Mouse (Mus musculus) thymus, postnatal 0 days (tissue): ENCODE results near the gene Caskin1. TPM values are rescaled to one million over a fixed set of nuclear protein-coding genes. Genes with fewer than 3 reads are reported as not detected.
A peak's percentile ranks its signal among the peaks of the same experiment; 100 is the strongest.

ENCODE experiments used
- DNase-seq: peaks from one replicate; pipeline ENCODE4 v3.0.0-alpha.2; 2015; ENCODE audit warnings: low spot score
- polyA plus RNA-seq: library from polyadenylated mRNA; unstranded; fragments of >200 nt; fragmentation: Nextera tagmentation; extraction: Ambion mirVana; gene quantifications from 2 replicates; pipeline ENCODE4 v1.2.1, GENCODE M21; 2015

Caskin1 gene
- polyA plus RNA-seq, 1 experiment from 2014 or later = 0.10 TPM

- no peak for DNase-seq
Measured at GRCm38 (mm10) chr17:24530361-24531050, 42.1 kb downstream of the Caskin1 start.

GRCm38 (mm10) chr17:24531064-24531463 lies 42.7 kb downstream of the Caskin1 start:
- no peak for DNase-seq

DNA sequence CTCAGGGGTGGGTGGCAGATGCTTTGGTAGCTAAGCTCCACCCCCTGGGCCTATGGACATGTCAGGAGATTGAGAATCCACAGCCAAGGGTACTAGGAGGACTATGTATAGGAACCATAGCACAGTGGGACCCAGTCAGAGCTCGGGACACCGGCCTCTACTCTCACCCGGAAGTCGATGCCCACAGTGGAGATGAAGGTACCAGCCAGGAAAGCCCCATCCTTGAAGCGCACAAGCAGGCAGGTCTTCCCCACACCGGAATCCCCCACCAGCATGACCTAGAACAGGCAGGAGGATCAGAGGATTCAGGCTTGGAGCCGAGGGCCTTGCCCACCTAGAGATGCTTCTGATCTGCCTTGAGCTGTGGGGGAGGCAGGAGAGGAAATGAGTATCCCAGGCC lies 43.6 kb downstream of the Caskin1 start:
- DNase-seq = no peak

DNA sequence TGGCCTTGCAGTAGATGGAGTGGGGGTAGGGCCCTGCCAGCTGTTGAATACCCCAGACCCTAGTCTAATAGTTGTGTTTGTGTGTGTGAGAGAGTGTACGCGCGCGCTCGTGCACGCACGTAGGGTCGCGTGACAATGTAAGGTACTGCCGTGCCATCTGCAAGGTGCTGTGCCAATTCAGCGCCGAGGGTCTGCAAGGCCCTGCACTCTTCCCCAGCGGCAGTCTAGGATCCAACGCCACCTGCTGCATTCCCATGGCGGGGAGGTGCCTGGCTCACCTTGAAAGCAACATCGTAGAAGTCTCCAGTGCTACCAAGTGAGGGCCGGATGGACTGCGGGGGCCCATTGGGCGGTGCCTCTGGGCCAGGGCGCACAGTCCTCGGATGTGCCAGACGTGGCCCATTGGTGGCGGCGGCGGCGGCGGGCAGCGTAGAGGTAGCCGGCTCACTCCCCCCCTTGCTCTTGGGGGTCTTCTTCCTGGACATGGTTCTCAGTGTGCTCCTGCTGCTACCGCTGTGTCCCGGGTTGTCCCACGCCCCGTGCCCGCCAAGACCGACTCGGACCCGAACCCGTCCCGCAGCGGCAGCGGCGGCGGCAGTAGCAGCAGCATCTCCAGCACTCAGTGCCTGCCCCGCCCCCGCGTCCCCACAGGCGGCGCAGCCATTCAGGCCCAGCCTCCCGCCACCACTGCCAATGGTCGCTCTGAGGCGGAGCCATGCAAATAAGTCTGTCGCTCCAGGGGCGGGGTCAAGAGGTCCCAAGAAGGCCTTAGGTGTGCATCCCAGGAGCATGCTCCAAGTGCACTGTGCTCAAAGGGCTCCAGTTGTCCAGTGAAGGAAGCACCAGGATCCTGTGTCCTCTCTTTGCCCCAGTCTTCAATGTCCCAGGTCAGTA lies 44.9 kb downstream of the Caskin1 start:
- DNase-seq = peak; percentile 84

DNA sequence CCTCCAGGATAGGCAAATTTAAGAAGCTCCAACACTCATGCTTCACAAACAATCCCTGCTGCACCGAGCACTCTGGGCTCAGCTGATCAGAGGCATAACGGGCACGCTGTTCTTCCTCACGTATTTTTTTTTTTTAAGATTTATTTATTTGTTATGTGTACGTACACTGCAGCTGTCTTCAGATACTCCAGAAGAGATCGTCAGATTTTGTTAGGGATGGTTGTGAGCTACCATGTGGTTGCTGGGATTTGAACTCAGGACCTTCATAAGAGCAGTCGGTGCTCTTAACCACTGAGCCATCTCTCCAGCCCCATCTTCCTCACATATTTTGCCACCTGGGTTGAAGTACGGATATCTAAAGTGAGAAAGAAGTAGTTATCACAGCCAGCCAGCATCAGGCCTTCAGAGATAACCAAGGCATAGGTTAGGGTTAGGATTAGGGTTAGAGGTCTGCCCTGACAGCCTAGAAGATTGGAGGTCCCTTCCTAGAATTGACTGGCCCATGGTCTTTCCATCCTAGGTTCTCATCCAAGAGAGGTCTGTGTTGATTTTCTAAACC lies 45.8 kb downstream of the Caskin1 start, which contains the start of gene Rab26:
Rab26 (minus strand) TSS at position 51 of the 559 bp plus-strand sequence.
- no peak for DNase-seq

- no peak for DNase-seq
Measured at GRCm38 (mm10) chr17:24535300-24535699, 46.9 kb downstream of the Caskin1 start.

DNA sequence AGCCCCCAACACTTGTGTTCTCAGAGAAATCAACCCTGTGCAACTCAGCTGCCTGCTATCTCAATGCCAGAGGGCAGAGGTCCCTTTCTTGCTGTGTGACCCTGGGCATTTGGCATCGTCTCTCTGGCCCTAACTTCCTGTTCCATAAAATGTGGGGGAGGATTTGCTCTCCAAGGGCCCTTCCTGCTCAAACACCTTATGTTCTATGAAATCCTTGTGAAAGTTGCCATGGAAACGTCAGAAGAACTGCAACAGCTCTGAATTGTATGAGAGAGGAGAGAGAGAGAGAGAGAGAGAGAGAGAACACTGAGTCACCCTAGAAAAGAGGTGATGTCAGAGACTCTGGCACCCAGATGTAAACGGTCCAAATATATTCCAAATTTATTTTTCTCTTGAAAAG lies 49.1 kb downstream of the Caskin1 start:
- no peak for DNase-seq

DNA sequence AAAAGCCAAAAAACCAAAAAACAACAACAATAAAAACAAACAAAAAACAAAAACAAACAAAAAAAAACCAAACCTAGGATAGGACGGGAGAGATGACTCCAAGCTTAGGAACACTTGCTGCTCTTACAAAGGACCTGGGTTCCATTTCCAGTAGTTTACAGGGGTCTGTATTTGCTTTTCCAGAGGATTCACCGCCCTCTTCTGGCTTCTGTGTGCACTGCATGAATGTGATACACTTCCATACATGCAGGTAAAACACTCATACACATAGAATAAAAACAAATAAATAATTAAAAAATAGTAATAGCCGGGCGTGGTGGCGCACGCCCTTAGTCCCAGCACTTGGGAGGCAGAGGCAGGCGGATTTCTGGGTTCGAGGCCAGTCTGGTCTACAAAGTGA lies 50.5 kb downstream of the Caskin1 start:
- peak; percentile 38 for DNase-seq

GRCm38 (mm10) chr17:24540375-24540774 lies 52.0 kb downstream of the Caskin1 start:
- peak; percentile 76 for DNase-seq

GRCm38 (mm10) chr17:24544613-24545012 lies 56.2 kb downstream of the Caskin1 start:
- DNase-seq = no peak

- no peak for DNase-seq
Measured at GRCm38 (mm10) chr17:24545247-24545646, 56.8 kb downstream of the Caskin1 start.

GRCm38 (mm10) chr17:24546234-24546633 lies 57.8 kb downstream of the Caskin1 start:
- DNase-seq = no peak

- DNase-seq = peak; percentile 51
Measured at GRCm38 (mm10) chr17:24548435-24548834, 60.0 kb downstream of the Caskin1 start.

GRCm38 (mm10) chr17:24548921-24549617 lies 60.7 kb downstream of the Caskin1 start:
- peak; percentile 60 for DNase-seq

GRCm38 (mm10) chr17:24549618-24550415 lies 61.4 kb downstream of the Caskin1 start, which contains the start of gene Pkd1:
TSS of gene Pkd1 (plus strand) at chr17:24549834.
- DNase-seq = peak; percentile 100

DNA sequence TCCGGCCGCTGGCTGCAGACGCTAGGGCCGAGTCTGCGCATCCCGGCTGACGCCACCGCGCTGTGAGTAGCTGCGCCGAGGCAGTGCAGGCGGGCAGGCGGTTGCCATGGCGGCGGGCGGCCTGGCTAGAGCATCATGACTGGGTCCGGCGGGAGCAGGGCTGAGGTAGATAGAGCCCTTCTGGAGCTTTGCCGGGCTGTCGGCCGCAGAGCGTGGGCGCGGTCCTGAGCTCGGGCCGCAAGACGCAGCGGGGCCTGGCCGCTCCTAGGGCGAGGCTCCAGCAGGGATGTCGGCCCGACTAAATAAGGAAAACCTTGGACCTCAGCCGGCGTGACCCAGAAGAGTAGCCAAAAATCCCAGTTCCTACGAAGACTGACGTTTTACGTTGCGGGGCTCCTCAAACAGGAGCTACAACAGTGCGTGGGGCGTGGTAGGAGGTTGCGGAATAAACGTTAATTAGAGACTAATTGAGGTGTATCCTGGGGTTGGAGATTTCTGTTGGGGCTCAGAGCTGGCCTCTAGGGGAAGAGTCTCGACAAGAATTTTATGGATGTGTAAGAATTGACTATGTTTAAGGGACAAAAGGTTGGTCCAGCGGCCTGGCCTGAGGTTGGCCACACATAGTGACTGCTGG lies 62.1 kb downstream of the Caskin1 start:
- no peak for DNase-seq

DNA sequence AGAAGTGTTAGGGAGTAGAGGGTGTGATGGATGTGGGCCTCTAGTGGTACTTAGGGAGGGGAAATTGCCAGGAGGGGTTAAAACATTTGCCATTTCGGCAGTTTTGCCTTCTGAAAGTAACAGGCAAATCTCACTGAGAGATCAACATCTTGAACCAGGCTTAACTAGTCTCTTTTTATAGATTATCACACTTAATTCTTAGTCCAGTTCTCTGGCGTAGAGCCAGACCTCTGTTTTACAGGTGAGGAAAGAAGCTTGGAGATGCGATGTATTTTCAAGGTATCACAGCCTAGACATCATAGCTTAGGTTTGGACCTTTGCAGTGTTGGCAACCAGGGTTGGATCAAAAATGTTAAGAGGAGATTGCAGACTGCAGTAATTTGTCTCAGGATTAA lies 62.6 kb downstream of the Caskin1 start:
- no peak for DNase-seq

GRCm38 (mm10) chr17:24557091-24557490 lies 68.7 kb downstream of the Caskin1 start:
- DNase-seq = no peak
